Mouse (Mus musculus): ENCODE measurements around the gene Pex6. TPM values are rescaled to one million over a fixed set of nuclear protein-coding genes. Genes with fewer than 3 reads are reported as not detected.

Gene Pex6
- total and polyA plus RNA-seq, 3 experiments, result 23.0 to 31.2 TPM; not detected in 1

- no peaks in the 10 kb centered on the region for H3K9me3 ChIP-seq (replicated peaks; ENCODE audit: insufficient read depth, low read length)
- no peaks in the 10 kb centered on the region for H3K27me3 ChIP-seq (ENCODE audit: control insufficient read depth in 1 of 2, insufficient read depth in 2 of 2, low read length in 2 of 2)
- peak within 1 kb of the TSS; percentile 82 to 83 for H3K4me3 ChIP-seq (ENCODE audit: control insufficient read depth in 1 of 2, insufficient read depth in 1 of 2, low read depth in 2 of 2, low read length in 2 of 2)
- peaks cover 0 to 9% of the 10 kb centered on the region in 2 experiments; a peak in 2 of 4 replicates for H3K36me3 ChIP-seq (ENCODE audit: control insufficient read depth in 1 of 2, insufficient read depth in 2 of 2, low read length in 2 of 2)
- H3K4me1 ChIP-seq (ENCODE audit: control insufficient read depth in 1 of 2, insufficient read depth in 2 of 2, low read length in 2 of 2), result peaks cover 3 to 21% of the 10 kb centered on the region in 2 experiments
- DNase-seq (ENCODE audit: low read depth, low spot score), result peak; percentile 99
- H3K27ac ChIP-seq (ENCODE audit: control insufficient read depth, low read depth, low read length), result peak within 1 kb of the TSS; percentile 64
- peak within 1 kb of the TSS; percentile 89 for H3K9ac ChIP-seq (ENCODE audit: control insufficient read depth, low read depth, low read length, poor library complexity, severe bottlenecking)
- H3K79me2 ChIP-seq (ENCODE audit: control insufficient read depth, insufficient read depth, low read length, poor library complexity), result peaks cover 23% of the 10 kb centered on the region
- no peak for TF ChIP-seq POLR2AphosphoS5 (IDR thresholded peaks at IDR 0.05; ENCODE audit: borderline replicate concordance, low read depth, low read length)
- TF ChIP-seq ZKSCAN1 (IDR thresholded peaks at IDR 0.05; ENCODE audit: low read depth, low read length), result no peak
- no peak for TF ChIP-seq JUND (IDR thresholded peaks at IDR 0.05; ENCODE audit: low read depth, low read length)
- TF ChIP-seq ZMIZ1 (IDR thresholded peaks at IDR 0.05; ENCODE audit: low read depth, low read length), result peak; percentile 95
- TF ChIP-seq ELF1 (IDR thresholded peaks at IDR 0.05; ENCODE audit: low read depth, low read length), result no peak
- peak; percentile 58; the same call in 1 of the 2 replicates for TF ChIP-seq TCF12 (IDR thresholded peaks at IDR 0.05; ENCODE audit: low read depth, low read length)
- TF ChIP-seq MAX (IDR thresholded peaks at IDR 0.05; ENCODE audit: low read length), result peak; percentile 71; the same call in 1 of the 2 replicates
- TF ChIP-seq SIN3A (IDR thresholded peaks at IDR 0.05; ENCODE audit: low read length), result peak; percentile 74
- no peak for TF ChIP-seq USF2 (IDR thresholded peaks at IDR 0.05; ENCODE audit: borderline replicate concordance in 1 of 2, insufficient read depth in 1 of 2, low read depth in 1 of 2, low read length in 2 of 2)
- TF ChIP-seq TBP (IDR thresholded peaks at IDR 0.05; ENCODE audit: low read depth, low read length), result peak; percentile 93
- TF ChIP-seq MXI1 (IDR thresholded peaks at IDR 0.05; ENCODE audit: low read depth, low read length), result peak; percentile 71; the same call in 1 of the 2 replicates
- peak; percentile 67 to 98; a peak in 3 of 4 replicates for TF ChIP-seq POLR2A (IDR thresholded peaks at IDR 0.05; ENCODE audit: control insufficient read depth in 1 of 2, insufficient read depth in 1 of 2, low read depth in 1 of 2, low read length in 2 of 2, poor library complexity in 1 of 2)
- peak; percentile 91 for TF ChIP-seq NELFE (IDR thresholded peaks at IDR 0.05; ENCODE audit: low read depth, low read length)
- peak; percentile 61 for TF ChIP-seq NRF1 (IDR thresholded peaks at IDR 0.05; ENCODE audit: insufficient read depth, low read depth, low read length, poor library complexity, severe bottlenecking)
- TF ChIP-seq BHLHE40 (IDR thresholded peaks at IDR 0.05; ENCODE audit: borderline replicate concordance, low read depth, low read length), result no peak
- TF ChIP-seq HCFC1 (IDR thresholded peaks at IDR 0.05; ENCODE audit: low read depth, low read length), result peak; percentile 53; the same call in 1 of the 2 replicates
- peak; percentile 81; the same call in 1 of the 2 replicates for TF ChIP-seq POLR2AphosphoS2 (IDR thresholded peaks at IDR 0.05; ENCODE audit: low read length)
- TF ChIP-seq ZC3H11A (IDR thresholded peaks at IDR 0.05; ENCODE audit: low read depth, low read length), result no peak
- TF ChIP-seq ETS1 (IDR thresholded peaks at IDR 0.05; ENCODE audit: low read depth, low read length), result peak; percentile 17; the same call in 1 of the 2 replicates
These were observed 6.1 kb upstream of the Pex6 start, which contains the start of gene Ppp2r5d for GRCm38 (mm10) chr17:46704887-46705835. Ppp2r5d (minus strand) TSS chr17:46705111.
